8 mouse cellular contexts compared by ENCODE assay signal in the genomic region with DNA sequence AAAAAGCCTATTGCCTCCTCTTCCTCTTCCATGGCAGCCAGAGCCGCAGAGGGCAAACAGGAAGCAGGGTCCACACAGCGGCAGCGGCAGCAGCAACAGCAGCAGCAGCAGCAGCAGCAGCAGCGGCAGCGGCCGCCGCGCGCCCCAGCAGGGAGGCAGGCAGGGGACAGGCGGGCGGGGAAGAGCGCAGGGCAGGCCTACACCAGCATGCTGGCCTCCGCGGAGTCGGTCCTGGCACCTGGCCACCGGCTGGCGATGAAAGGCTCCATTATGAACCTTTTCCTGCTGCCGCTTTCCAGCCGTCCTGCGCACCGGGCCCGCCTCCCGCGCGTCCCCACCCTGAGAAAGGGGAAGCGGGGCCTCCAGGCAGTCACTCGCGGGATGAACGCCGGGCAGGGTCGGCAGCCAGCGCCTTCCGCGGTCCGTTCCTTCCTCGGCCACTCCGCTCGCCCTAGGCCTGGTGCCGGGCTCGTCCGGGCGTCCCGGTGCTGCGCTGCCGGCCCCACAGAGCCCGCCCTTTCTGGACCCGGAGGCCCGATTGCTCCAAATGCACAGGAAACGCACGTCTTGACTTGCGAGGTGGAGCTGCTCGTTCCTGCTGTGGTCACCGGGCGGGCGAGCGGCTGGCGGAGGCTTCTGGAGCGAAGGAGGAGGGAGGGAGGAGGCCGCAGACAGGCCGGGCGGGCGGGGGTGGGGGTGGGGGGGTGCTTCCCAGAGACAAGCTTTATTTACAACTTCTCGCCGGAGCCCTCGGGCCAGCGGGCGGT.
A peak's percentile ranks its signal among the peaks of the same experiment; 100 is the strongest.
DNase-seq lines count a peak whose midpoint lies in the region; ATAC-seq lines count a peak whose summit lies in the region.

No protein-coding gene starts in this region.

- peak; percentile 68 for DNase-seq in T-cell, adult 2 months (ENCODE audit: low spot score)
- DNase-seq in cerebellum, postnatal 4 days (ENCODE audit: low spot score in 2 of 2): peak; percentile 78 to 84
- peak; percentile 88 for DNase-seq in gastrocnemius, postnatal 14 days
- peak; percentile 76 to 82 for DNase-seq in left cerebral cortex, postnatal 25 days (ENCODE audit: low spot score in 2 of 2)
- peak; percentile 81 for DNase-seq in right cerebral cortex, postnatal 14 days
- peak; percentile 71 to 81 for DNase-seq in urinary bladder, postnatal 4 days (ENCODE audit: low spot score in 2 of 2)

- peak; percentile 59 for ATAC-seq in inflammation-experienced regulatory T-cells, adult 6 months
- peak; percentile 21 for ATAC-seq in megakaryocyte-erythroid progenitor cell, adult 5-6 weeks (replicated peaks; ENCODE audit: low FRiP score, low TSS enrichment, poor library complexity, severe bottlenecking)

- intact Hi-C loops in gastrocnemius, postnatal 14 days (cut with DNase I; ENCODE audit: low total_unique reads): loop anchor here (5.0 kb wide), 1 partner anchor 37 kb away; no protein-coding TSS in a partner anchor
- intact Hi-C loops in left cerebral cortex, postnatal 25 days (cut with DNase I): loop anchor here (5.0 kb wide), 1 partner anchor 37 kb away; no protein-coding TSS in a partner anchor

Comparison
In these comparisons a context has a peak if more than half of its experiments do, and no peak if none do; other contexts are left out.
1. Peak in every context shown above with its lines: DNase-seq and ATAC-seq.